Mouse (Mus musculus) skeletal muscle tissue, adult 2 months (tissue): ENCODE results near the gene Prox1.

Source experiments
- DNase-seq: peaks from one replicate; pipeline ENCODE4 v3.0.0-alpha.2; 2012; ENCODE audit warnings: low read depth, low spot score

Prox1 gene

GRCm38 (mm10) chr1:190169911-190170818 lies at the start of gene Prox1:
Gene Prox1, minus strand, starts transcription at chr1:190170714.
- DNase-seq: peak; percentile 63

GRCm38 (mm10) chr1:190216621-190217020 lies 46.1 kb upstream of the Prox1 start:
- no peak for DNase-seq

- no peak for DNase-seq
Observed at GRCm38 (mm10) chr1:190214626-190215025, 44.1 kb upstream of the Prox1 start.

- no peak for DNase-seq
Observed at GRCm38 (mm10) chr1:190213175-190213574, 42.7 kb upstream of the Prox1 start.

GRCm38 (mm10) chr1:190207246-190207645 lies 36.7 kb upstream of the Prox1 start:
- no peak for DNase-seq

GRCm38 (mm10) chr1:190205691-190206090 lies 35.2 kb upstream of the Prox1 start:
- DNase-seq: no peak

DNA sequence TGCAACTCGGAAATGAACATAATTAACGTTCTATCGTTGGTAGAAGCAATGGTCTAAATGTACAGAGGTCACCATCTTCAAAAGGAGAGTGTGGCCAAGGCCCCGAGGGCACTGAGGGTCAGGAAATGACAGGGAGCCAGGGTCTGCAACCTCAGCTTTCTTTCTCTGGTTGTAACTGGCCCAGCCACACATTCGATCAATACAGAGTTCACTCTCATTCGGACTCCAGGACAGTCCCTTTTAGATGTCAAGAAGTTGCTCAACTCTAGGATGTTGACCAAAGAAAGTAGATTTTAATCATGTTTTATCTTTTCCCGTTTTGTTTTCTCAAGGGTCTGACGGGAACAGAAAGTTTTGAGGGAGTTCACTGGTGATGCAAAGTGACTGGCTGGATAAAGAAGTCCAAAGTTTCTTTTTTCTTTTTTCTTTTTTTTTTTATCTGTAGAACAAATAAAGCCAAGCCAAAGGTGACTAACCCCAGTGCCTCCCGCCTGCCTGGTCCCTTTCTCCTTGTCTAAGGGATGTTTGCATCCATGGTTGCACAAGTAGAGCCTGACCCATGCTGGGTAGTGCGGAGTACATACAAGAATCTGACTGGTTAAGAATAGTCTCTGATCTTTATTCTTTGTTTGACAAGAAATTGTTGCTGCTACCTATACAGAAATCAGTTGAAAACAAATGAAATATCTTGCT lies 34.0 kb upstream of the Prox1 start:
- no peak for DNase-seq

GRCm38 (mm10) chr1:190201696-190202095 lies 31.2 kb upstream of the Prox1 start:
- no peak for DNase-seq

GRCm38 (mm10) chr1:190200996-190201395 lies 30.5 kb upstream of the Prox1 start:
- DNase-seq: no peak

DNA sequence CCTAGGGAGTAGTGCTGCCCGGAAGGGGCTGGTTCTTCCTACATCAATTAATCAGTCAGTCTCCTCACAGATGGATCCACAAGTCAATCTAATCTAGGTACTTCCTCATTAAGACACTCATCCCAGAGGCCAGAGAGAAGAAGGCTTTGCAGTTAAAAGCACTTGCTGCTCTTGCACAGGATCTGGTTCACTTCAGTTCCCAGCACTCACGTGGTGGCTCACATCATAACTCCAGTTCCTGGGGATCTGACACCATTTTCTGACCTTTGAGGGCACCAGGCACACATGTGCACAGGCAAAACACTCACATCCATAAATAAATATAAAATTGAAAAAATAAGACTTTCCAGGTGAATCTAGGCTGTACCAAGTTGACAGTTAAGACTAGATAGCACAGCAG lies 27.7 kb upstream of the Prox1 start:
- DNase-seq: no peak

DNA sequence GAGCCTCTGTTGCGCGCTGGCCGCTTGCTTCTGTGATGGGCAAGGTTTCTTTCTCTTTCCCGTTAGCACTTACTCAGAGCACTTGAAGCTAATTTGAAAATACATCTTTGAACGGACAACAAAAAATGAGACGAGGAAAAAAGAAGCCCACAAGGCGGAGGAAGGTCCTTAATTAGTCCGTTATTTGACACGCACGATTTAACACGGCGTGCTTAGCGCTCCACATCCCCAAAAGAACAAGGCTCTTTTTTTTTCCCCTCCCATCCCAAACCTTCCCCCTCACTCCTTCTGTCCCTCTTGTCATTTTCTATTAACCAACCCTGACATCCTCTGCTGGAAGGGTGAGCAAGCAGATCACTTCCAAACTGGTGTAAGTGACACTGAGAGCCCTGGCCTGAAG lies 21.5 kb upstream of the Prox1 start:
- DNase-seq: no peak

GRCm38 (mm10) chr1:190190231-190190965 lies 19.9 kb upstream of the Prox1 start:
- DNase-seq: no peak

DNA sequence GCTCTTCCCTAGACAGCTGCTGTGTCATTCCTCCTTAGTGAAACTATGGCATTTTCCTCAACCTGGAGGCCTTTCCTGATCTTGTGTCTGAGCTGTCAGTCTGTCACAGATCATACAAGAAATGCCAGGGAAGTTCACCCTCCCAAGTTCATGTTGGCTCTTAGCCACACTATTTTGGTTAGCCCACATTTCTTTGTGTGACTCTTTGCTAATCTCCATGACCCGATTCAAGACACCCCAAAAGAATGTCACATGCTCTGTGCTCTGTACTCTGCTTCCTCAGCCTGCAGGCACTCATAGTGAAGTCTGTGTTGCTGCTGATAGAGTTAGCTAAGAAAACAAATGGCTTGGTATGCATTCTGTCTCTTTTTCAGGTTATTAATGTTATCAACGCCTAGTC lies 18.6 kb upstream of the Prox1 start:
- DNase-seq: no peak

DNA sequence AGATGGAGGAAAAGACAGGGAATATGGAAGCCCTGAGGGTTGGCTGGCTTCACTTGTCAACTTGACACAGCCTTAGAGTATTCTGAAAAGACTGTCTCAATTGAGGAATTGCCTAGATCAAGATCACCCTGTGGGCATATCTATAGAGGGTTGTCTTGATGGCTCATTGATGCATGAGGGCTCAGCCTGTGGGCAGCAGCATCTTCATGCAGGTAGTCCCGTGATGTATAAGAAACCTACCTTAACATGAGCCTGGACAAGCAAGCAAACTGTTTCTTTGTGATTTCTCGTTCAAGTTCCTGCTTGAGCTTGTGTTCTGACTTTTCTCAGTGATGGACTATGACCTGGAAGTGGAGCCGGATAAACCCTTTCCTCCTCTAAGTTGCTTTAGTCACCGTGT lies 15.8 kb upstream of the Prox1 start:
- no peak for DNase-seq

GRCm38 (mm10) chr1:190185284-190185683 lies 14.8 kb upstream of the Prox1 start:
- no peak for DNase-seq

DNA sequence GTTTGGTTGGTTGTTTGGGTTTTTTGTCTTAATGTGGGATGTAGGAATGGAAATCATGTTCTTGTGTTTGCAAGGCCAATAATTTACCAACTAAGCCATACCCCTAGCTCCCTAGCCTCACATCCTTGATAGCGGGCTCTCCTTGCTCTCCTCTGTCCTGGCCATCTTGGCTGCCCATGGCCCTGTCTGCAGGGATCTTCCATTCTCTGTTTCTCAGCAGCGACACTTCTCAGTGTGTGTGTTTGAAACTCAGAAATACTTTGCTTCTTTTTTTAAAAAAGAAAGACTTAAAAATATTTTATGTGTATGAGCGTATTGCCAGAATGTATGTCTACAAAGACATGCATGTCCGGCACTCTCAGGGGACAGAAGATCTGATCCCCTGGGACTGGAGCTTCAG lies 13.1 kb upstream of the Prox1 start:
- DNase-seq: no peak

GRCm38 (mm10) chr1:190181765-190182164 lies 11.3 kb upstream of the Prox1 start:
- no peak for DNase-seq

- no peak for DNase-seq
Observed at GRCm38 (mm10) chr1:190180861-190181260, 10.3 kb upstream of the Prox1 start.

- DNase-seq: no peak
Observed at GRCm38 (mm10) chr1:190176961-190177360, 6.4 kb upstream of the Prox1 start.

GRCm38 (mm10) chr1:190174671-190175661 lies 4.5 kb upstream of the Prox1 start:
- DNase-seq: no peak

DNA sequence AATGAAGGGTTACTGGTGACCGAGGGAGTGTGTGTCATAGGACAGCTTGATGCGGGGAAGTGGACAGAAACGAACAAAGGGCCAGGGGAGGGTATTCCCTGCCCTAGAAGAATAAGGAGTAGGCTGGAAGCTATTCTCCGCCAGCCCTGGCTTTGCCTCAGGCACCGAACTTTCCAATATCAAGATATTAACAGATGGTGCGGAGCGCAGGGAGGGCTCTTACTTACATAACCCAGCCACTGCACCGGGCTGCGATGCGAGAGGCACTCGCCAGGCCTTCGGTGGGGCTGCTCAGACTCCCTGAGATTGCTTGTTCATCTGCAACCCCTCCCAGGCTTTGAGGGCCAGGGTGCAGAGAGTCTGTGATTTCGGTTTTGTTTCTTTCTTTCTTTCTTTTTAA lies 3.7 kb upstream of the Prox1 start:
- no peak for DNase-seq
